8 mouse cellular contexts compared by ENCODE assay signal in genomic region chr7:79465461-79466044, GRCm38 (mm10). TPM values are rescaled to one million over a fixed set of nuclear protein-coding genes. Genes with fewer than 3 reads are reported as not detected.
DNase-seq lines count a peak whose midpoint lies in the region; ATAC-seq and TF ChIP-seq lines count a peak whose summit lies in the region.

No protein-coding gene starts in this region.

- peak overlapping the region; percentile 88 for H3K27ac ChIP-seq in spleen, adult 2 months (ENCODE audit: insufficient read depth, low read length)
- H3K27ac ChIP-seq in embryonic facial prominence, embryonic 15.5 days (replicated peaks), result peak overlapping the region; percentile 91
- peak overlapping the region; percentile 85 for H3K27ac ChIP-seq in kidney, embryonic 16.5 days (ENCODE audit: low read length)
- H3K27ac ChIP-seq in midbrain, embryonic 11.5 days (ENCODE audit: low read depth, low read length), result no peak overlapping the region

- H3K9me3 ChIP-seq in embryonic facial prominence, embryonic 15.5 days (replicated peaks), result no peaks in the 10 kb centered on the region
- no peaks in the 10 kb centered on the region for H3K9me3 ChIP-seq in kidney, embryonic 16.5 days (ENCODE audit: low read length)
- no peaks in the 10 kb centered on the region for H3K9me3 ChIP-seq in midbrain, embryonic 11.5 days (ENCODE audit: control insufficient read depth, low read length)

- peak; percentile 30 for ATAC-seq in embryonic facial prominence, embryonic 15.5 days (ENCODE audit: insufficient number of reproducible peaks, low FRiP score, low TSS enrichment, low read depth)
- ATAC-seq in kidney, embryonic 16.5 days (ENCODE audit: low FRiP score, low TSS enrichment), result peak; percentile 42
- ATAC-seq in midbrain, embryonic 11.5 days (ENCODE audit: low FRiP score), result peak; percentile 66

- peaks cover 10% of the 10 kb centered on the region for H3K4me1 ChIP-seq in spleen, adult 2 months (ENCODE audit: control insufficient read depth, insufficient read depth, insufficient read length)
- peaks cover 27% of the 10 kb centered on the region for H3K4me1 ChIP-seq in embryonic facial prominence, embryonic 15.5 days
- H3K4me1 ChIP-seq in kidney, embryonic 16.5 days (ENCODE audit: insufficient read depth, low read length), result peaks cover 26% of the 10 kb centered on the region
- peaks cover 20% of the 10 kb centered on the region for H3K4me1 ChIP-seq in midbrain, embryonic 11.5 days (ENCODE audit: control insufficient read depth, insufficient read depth, low read length)

- H3K4me3 ChIP-seq in spleen, adult 2 months (ENCODE audit: extremely low read depth, insufficient read depth, insufficient read length), result peak overlapping the region; percentile 83
- H3K4me3 ChIP-seq in embryonic facial prominence, embryonic 15.5 days (replicated peaks), result peak overlapping the region; percentile 78
- peak overlapping the region; percentile 88 for H3K4me3 ChIP-seq in kidney, embryonic 16.5 days (ENCODE audit: low read length)
- peak overlapping the region; percentile 92 for H3K4me3 ChIP-seq in midbrain, embryonic 11.5 days (ENCODE audit: low read depth, low read length)

- 0 out of 2 replicates have a peak, but pooled peaks cover 2% of the 10 kb centered on the region for H3K27me3 ChIP-seq in spleen, adult 2 months (ENCODE audit: control insufficient read depth, insufficient read depth, low read length)
- 0 out of 2 replicates have a peak, but pooled peaks cover 7% of the 10 kb centered on the region for H3K27me3 ChIP-seq in embryonic facial prominence, embryonic 15.5 days
- no peaks in the 10 kb centered on the region for H3K27me3 ChIP-seq in kidney, embryonic 16.5 days (ENCODE audit: insufficient read depth, low read length)
- H3K27me3 ChIP-seq in midbrain, embryonic 11.5 days (ENCODE audit: control insufficient read depth, insufficient read depth, low read length), result peaks cover 12% of the 10 kb centered on the region; the same call in 1 of the 2 replicates

- WGBS in spleen, adult 2 months, result 4% methylated on average over 43 of the region's 47 CpGs
- WGBS in embryonic facial prominence, embryonic 15.5 days, result under 1% methylated on average over 43 of the region's 47 CpGs
- under 1% methylated on average over 35 of the region's 47 CpGs for WGBS in kidney, embryonic 16.5 days
- under 1% methylated on average over 43 of the region's 47 CpGs for WGBS in midbrain, embryonic 11.5 days

- TF ChIP-seq POLR2A in spleen, adult 2 months (IDR thresholded peaks at IDR 0.05; ENCODE audit: low read depth, low read length), result no peak

- peak overlapping the region; percentile 69 for H3K9ac ChIP-seq in embryonic facial prominence, embryonic 15.5 days
- peak overlapping the region; percentile 94 for H3K9ac ChIP-seq in kidney, embryonic 16.5 days (replicated peaks; ENCODE audit: low read length)
- H3K9ac ChIP-seq in midbrain, embryonic 11.5 days (ENCODE audit: low read length), result peak overlapping the region; percentile 85

- TF ChIP-seq CTCF in spleen, adult 2 months (IDR thresholded peaks at IDR 0.05; ENCODE audit: extremely low read depth, insufficient read depth, insufficient read length, insufficient replicate concordance), result no peak

- H3K4me2 ChIP-seq in embryonic facial prominence, embryonic 15.5 days (replicated peaks), result peak overlapping the region; percentile 83
- H3K4me2 ChIP-seq in kidney, embryonic 16.5 days (replicated peaks; ENCODE audit: low read depth, low read length), result peak overlapping the region; percentile 80
- H3K4me2 ChIP-seq in midbrain, embryonic 11.5 days, result peak overlapping the region; percentile 83

- peaks cover 25% of the 10 kb centered on the region for H3K36me3 ChIP-seq in spleen, adult 2 months (ENCODE audit: control insufficient read depth, insufficient read depth, low read length)
- H3K36me3 ChIP-seq in embryonic facial prominence, embryonic 15.5 days, result peaks cover 21% of the 10 kb centered on the region
- H3K36me3 ChIP-seq in kidney, embryonic 16.5 days (ENCODE audit: insufficient read depth, low read length), result peaks cover 19% of the 10 kb centered on the region
- peaks cover 7% of the 10 kb centered on the region; the same call in 1 of the 2 replicates for H3K36me3 ChIP-seq in midbrain, embryonic 11.5 days (ENCODE audit: control insufficient read depth, insufficient read depth, low read length)

- DNase-seq in cerebellum, adult 11-12 months, result peak; percentile 66
- no peak for DNase-seq in cerebellum, postnatal 14 days
- DNase-seq in spleen, adult 2 months (ENCODE audit: low read depth in 1 of 2, low spot score in 2 of 2), result peak in 1 of 2 experiments; percentile 62
- DNase-seq in spleen, adult 12 weeks (ENCODE audit: low spot score), result no peak
- DNase-seq in midbrain, embryonic 11.5 days (ENCODE audit: low spot score, missing footprints), result peak; percentile 94
- peak; percentile 74 for DNase-seq in testis, postnatal 14 days (ENCODE audit: low spot score)

RNA-seq across cellular contexts. Expression of gene Polg, which starts 0.6 kb away (rescaled TPM):
- 53.8 and 54.6 TPM in 2 replicates for polyA plus RNA-seq in spleen, adult 2 months (2012; rRNA removed)
- polyA plus RNA-seq in embryonic facial prominence, embryonic 15.5 days (2015; fragmentation: Nextera tagmentation; extraction: Ambion mirVana), result 32.7 and 42.6 TPM in 2 replicates
- polyA plus RNA-seq in kidney, embryonic 16.5 days (2015; fragmentation: Nextera tagmentation; extraction: Ambion mirVana), result 37.1 and 37.7 TPM in 2 replicates
- polyA plus RNA-seq in midbrain, embryonic 11.5 days (2014; fragmentation: Nextera tagmentation; extraction: Ambion mirVana), result 24.0 and 26.7 TPM in 2 replicates

Comparison
In these comparisons a context has a peak if more than half of its experiments do, and no peak if none do; other contexts are left out.
1. DNase-seq: peak in cerebellum, adult 11-12 months (single experiment), midbrain, embryonic 11.5 days (single experiment) and testis, postnatal 14 days (single experiment); none in cerebellum, postnatal 14 days (0 of 2) and spleen, adult 12 weeks (single experiment).
2. Peak in every context shown above with its lines, with median percentiles within 50 percentile points of each other: H3K4me3 ChIP-seq, ATAC-seq, H3K4me2 ChIP-seq and H3K9ac ChIP-seq.